Mouse (Mus musculus) C2C12 (cell line): Measurements from ENCODE around the gene Zdhhc3.

Experiments
- CEBPB ChIP-seq: IDR thresholded peaks from one replicate; pipeline ENCODE4 v1.6.1; 2011; ENCODE audit warnings: low read depth, mild to moderate bottlenecking, control low read depth, moderate library complexity
- CTCF ChIP-seq: IDR thresholded peaks from one replicate; pipeline ENCODE4 v1.5.1; 2011; ENCODE audit not compliant: control insufficient read depth, insufficient read depth, insufficient read length
- MAX ChIP-seq: IDR thresholded peaks from one replicate; pipeline ENCODE4 v1.6.1; 2011; ENCODE audit warnings: mild to moderate bottlenecking, control low read depth
- MYOD1 ChIP-seq: IDR thresholded peaks from one replicate; pipeline ENCODE4 v1.6.1; 2011; ENCODE audit warnings: low read depth; ENCODE audit not compliant: control insufficient read depth, insufficient read length
- MYOG ChIP-seq: IDR thresholded peaks from one replicate; pipeline ENCODE4 v1.6.1; 2011; ENCODE audit not compliant: control insufficient read depth, insufficient read length; ENCODE audit errors: extremely low read depth

GRCm38 (mm10) chr9:123123017-123123416, 10.0 kb upstream of the Zdhhc3 start:
- TF ChIP-seq CTCF = no peak
- TF ChIP-seq MAX = no peak
- no peak for TF ChIP-seq CEBPB
- no peak for TF ChIP-seq MYOG
- no peak for TF ChIP-seq MYOD1
